Mouse (Mus musculus): ENCODE results near the gene Per1.

DNA sequence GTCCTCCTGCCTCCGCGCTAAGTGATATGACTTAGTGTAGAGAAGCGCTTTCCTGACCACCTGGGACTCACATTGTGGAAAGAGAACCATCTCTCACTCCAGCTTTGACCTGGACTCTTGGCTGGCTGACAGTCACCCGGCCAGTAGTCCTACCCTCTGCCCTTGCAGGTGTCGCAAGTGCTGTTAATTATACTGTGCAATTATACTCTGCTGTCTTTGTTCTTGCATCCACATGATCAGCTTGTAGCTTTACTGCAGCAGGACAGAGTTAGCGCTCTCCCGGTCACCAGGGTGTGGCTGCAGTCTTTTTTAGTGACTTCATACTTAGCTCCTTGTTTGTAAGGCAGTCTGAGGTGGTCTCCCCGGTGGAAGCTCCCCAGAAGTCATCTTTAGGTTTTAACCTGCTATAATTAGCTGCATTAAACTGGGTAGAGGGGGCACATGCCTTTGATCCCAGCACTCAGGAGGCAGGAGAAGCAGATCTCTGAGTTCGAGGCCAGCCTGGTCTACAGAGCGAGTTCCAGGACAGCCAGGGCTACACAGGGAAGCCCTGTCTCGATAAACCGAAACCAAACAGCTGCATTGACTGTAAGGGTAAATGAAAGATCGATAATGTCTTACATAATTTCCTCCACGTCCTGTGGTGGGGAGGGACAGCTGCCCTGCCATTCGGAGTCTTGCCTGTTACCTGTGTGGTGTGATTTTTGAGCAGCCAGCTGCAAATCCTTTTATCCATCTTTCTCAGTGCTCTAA is 14.7 kb upstream of the Per1 start:
- TF ChIP-seq CTCF (IDR thresholded peaks at IDR 0.05; ENCODE audit: extremely low read depth, insufficient read depth, low read length), result no peak
- no peak for TF ChIP-seq POLR2A (IDR thresholded peaks at IDR 0.05; ENCODE audit: extremely low read depth, insufficient read depth, low read length)
